Mouse (Mus musculus) MEL (cell line): ENCODE measurements around the gene Ddrgk1.

Experiments used
- CHD1 ChIP-seq: IDR thresholded peaks from 2 replicates; pipeline ENCODE4 v1.6.1; 2012; ENCODE audit warnings: low read depth, mild to moderate bottlenecking, inconsistent platforms, low read length, improper control_type of control experiment
- CTCF ChIP-seq, 3 experiments: IDR thresholded peaks in 2 of 3; conservative IDR thresholded peaks in 1 of 3; 2 replicates each; pipeline ENCODE4 v1.5.1; 2011 to 2012; ENCODE audit warnings: low read length in 3 of 3, low read depth in 2 of 3, mild to moderate bottlenecking in 2 of 3, improper control_type of control experiment in 1 of 3, inconsistent platforms in 1 of 3, mixed read lengths in 1 of 3, moderate library complexity in 1 of 3; ENCODE audit not compliant: control insufficient read depth in 1 of 3, insufficient read depth in 1 of 3, poor library complexity in 1 of 3, severe bottlenecking in 1 of 3
- EP300 ChIP-seq, 2 experiments: IDR thresholded peaks; 2 replicates each; pipeline ENCODE4 v1.6.1; 2011; ENCODE audit warnings: improper control_type of control experiment in 2 of 2, low read length in 2 of 2, low read depth in 1 of 2, mild to moderate bottlenecking in 1 of 2
- GATA1 ChIP-seq: IDR thresholded peaks from 2 replicates; pipeline ENCODE4 v1.6.1; 2011; ENCODE audit warnings: low read depth, low read length, improper control_type of control experiment
- JUND ChIP-seq: IDR thresholded peaks from 2 replicates; pipeline ENCODE4 v1.6.1; 2011; ENCODE audit warnings: low read depth, mild to moderate bottlenecking, improper control_type of control experiment, low read length
- MAFK ChIP-seq: IDR thresholded peaks from 2 replicates; pipeline ENCODE4 v1.6.1; 2011; ENCODE audit warnings: low read depth, mild to moderate bottlenecking, low read length, improper control_type of control experiment, borderline replicate concordance
- MAX ChIP-seq: IDR thresholded peaks from 2 replicates; pipeline ENCODE4 v1.6.1; 2011; ENCODE audit warnings: low read length, improper control_type of control experiment
- TAL1 ChIP-seq: IDR thresholded peaks from 2 replicates; pipeline ENCODE4 v1.6.1; 2012; ENCODE audit warnings: mild to moderate bottlenecking, inconsistent platforms, low read length, moderate library complexity, mixed read lengths
- TBP ChIP-seq: IDR thresholded peaks from 2 replicates; pipeline ENCODE4 v1.8.0; 2011; ENCODE audit warnings: low read depth, low read length, improper control_type of control experiment
- TCF12 ChIP-seq: IDR thresholded peaks from 2 replicates; pipeline ENCODE4 v1.6.1; 2014; ENCODE audit warnings: low read depth, mild to moderate bottlenecking, inconsistent platforms, low read length, improper control_type of control experiment, moderate library complexity
- ZKSCAN1 ChIP-seq: IDR thresholded peaks from 2 replicates; pipeline ENCODE4 v1.6.1; 2012; ENCODE audit warnings: low read depth, mild to moderate bottlenecking, inconsistent platforms, low read length, improper control_type of control experiment, moderate library complexity

DNA sequence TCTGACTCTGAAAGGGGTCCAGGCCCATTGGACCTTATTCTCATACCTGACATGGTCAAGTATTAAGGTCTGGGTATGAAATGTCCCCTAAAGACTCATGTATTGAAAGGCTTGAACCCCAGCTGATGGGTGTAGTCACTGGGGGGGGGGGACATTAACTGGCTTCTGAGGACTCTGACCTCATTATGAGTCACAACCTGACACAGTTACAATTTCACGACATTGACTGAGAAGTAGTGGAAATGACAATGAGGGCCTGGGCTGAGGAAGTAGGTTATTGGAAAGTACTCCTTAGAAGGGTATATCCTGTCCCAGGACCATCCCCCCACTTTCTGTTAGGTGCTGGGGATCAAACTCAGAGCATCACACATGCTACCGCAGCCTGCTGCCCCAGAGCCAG is 24.6 kb upstream of the Ddrgk1 start:
- TF ChIP-seq TCF12, result no peak
- no peak for TF ChIP-seq CTCF (IDR thresholded peaks at IDR 0.05 in 2 of 3, conservative IDR thresholded peaks at IDR 0.05 in 1 of 3; ENCODE audit: control insufficient read depth in 1 of 3, insufficient read depth in 1 of 3, low read depth in 2 of 3, low read length in 3 of 3, poor library complexity in 1 of 3, severe bottlenecking in 1 of 3)
- TF ChIP-seq GATA1, result no peak
- no peak for TF ChIP-seq MAFK
- TF ChIP-seq JUND, result no peak
- no peak for TF ChIP-seq ZKSCAN1
- no peak for TF ChIP-seq TBP
- TF ChIP-seq EP300 (IDR thresholded peaks at IDR 0.05; ENCODE audit: low read depth in 1 of 2, low read length in 2 of 2), result no peak
- TF ChIP-seq TAL1, result no peak
- no peak for TF ChIP-seq CHD1
- no peak for TF ChIP-seq MAX
